Mouse (Mus musculus) lung, embryonic 15.5 days (tissue): Measurements from ENCODE around the gene Slc25a4. TPM values are rescaled to one million over a fixed set of nuclear protein-coding genes. Genes with fewer than 3 reads are reported as not detected.

Experiments
- microRNA-seq: library from miRNA; unstranded; fragments of <30 nt; microRNA quantifications from one replicate; pipeline ENCODE4, GENCODE M21; 2016
- polyA plus RNA-seq: library from polyadenylated mRNA; unstranded; fragments of >200 nt; fragmentation: Nextera tagmentation; extraction: Ambion mirVana; gene quantifications from 2 replicates; pipeline ENCODE4 v1.2.1, GENCODE M21; 2015

Slc25a4 gene
- polyA plus RNA-seq, 1 experiment from 2014 or later, result 462 TPM

Small RNAs within 50 kb of the gene (microRNA-seq; reads per million reads assigned to microRNA genes)
- not detected for gene Gm23812

Other genes with a start within 250 kb of the Slc25a4 start
- 3.3 and 4.3 TPM in 2 replicates for gene 1700029J07Rik, start 236.0 kb downstream of the Slc25a4 start, polyA plus RNA-seq
- gene Ufsp2, start 235.8 kb downstream of the Slc25a4 start, polyA plus RNA-seq, result 78.4 and 80.1 TPM in 2 replicates
- gene Lrp2bp, start 212.0 kb downstream of the Slc25a4 start, polyA plus RNA-seq, result 0.64 and 0.92 TPM in 2 replicates
- gene Ankrd37, start 205.6 kb downstream of the Slc25a4 start, polyA plus RNA-seq, result 33.4 and 44.7 TPM in 2 replicates
- 25.9 and 26.5 TPM in 2 replicates for gene Cfap97, start 59.5 kb downstream of the Slc25a4 start, polyA plus RNA-seq
- 8.1 and 9.7 TPM in 2 replicates for gene Snx25, start 59.1 kb downstream of the Slc25a4 start, polyA plus RNA-seq
- not detected in 2 replicates for gene Helt, start 83.4 kb upstream of the Slc25a4 start, polyA plus RNA-seq